ENCODE assay signal across 14 mouse cellular contexts in genomic region chr11:60173606-60174184, GRCm38 (mm10). TPM values are rescaled to one million over a fixed set of nuclear protein-coding genes. Genes with fewer than 3 reads are reported as not detected.
DNase-seq lines count a peak whose midpoint lies in the region; ATAC-seq and TF ChIP-seq lines count a peak whose summit lies in the region.
"Had no signal": no experiment of that assay in that cellular context is flagged by ENCODE, and none has a peak within 500 bp of the region (broad histone marks: within the 10 kb centered on the region; RNA-seq: fewer than 3 reads in every experiment).

No protein-coding gene starts in this region.

- no peak for TF ChIP-seq CTCF in left cerebral cortex, adult 2 months (IDR thresholded peaks at IDR 0.05)

- H3K4me3 ChIP-seq in heart, embryonic 12.5 days, result no peak overlapping the region
- no peak overlapping the region for H3K4me3 ChIP-seq in left cerebral cortex, adult 2 months
- no peak overlapping the region for H3K4me3 ChIP-seq in limb, embryonic 12.5 days (replicated peaks)
- H3K4me3 ChIP-seq: stomach, embryonic 15.5 days had no signal

- DNase-seq in cerebellum, adult 11-12 months, result peak; percentile 34
- DNase-seq in heart, adult 9 months (ENCODE audit: low spot score in 2 of 2), result no peak
- no peak for DNase-seq in left cerebral cortex, adult 2 months (ENCODE audit: extremely low spot score in 1 of 2, low spot score in 2 of 2)
- DNase-seq in left cerebral cortex, postnatal 14 days (ENCODE audit: low spot score in 2 of 2), result no peak
- no peak for DNase-seq in frontal cortex, postnatal 25 days (ENCODE audit: low spot score in 2 of 2)
- DNase-seq: forebrain, postnatal 0 days; gastrocnemius, postnatal 25 days; midbrain, embryonic 14.5 days had no signal

- no peak for ATAC-seq in cerebellum, adult (ENCODE audit: insufficient number of reproducible peaks, low FRiP score, low TSS enrichment)
- no peak for ATAC-seq in heart, embryonic 12.5 days (ENCODE audit: insufficient number of reproducible peaks, low FRiP score)
- ATAC-seq in limb, embryonic 12.5 days (ENCODE audit: insufficient number of reproducible peaks, insufficient read depth, low FRiP score, low TSS enrichment, low read depth), result no peak
- ATAC-seq: forebrain, postnatal 0 days had no signal

- no peak overlapping the region for H3K9ac ChIP-seq in heart, embryonic 12.5 days
- H3K9ac ChIP-seq in limb, embryonic 12.5 days (replicated peaks), result no peak overlapping the region
- H3K9ac ChIP-seq: forebrain, postnatal 0 days; liver, embryonic 14.5 days; stomach, embryonic 15.5 days had no signal

- peak overlapping the region; percentile 69 for H3K27ac ChIP-seq in heart, embryonic 12.5 days (ENCODE audit: poor library complexity, severe bottlenecking)
- H3K27ac ChIP-seq in left cerebral cortex, adult 2 months, result peak overlapping the region; percentile 55
- no peak overlapping the region for H3K27ac ChIP-seq in limb, embryonic 12.5 days
- H3K27ac ChIP-seq: kidney, postnatal 0 days; liver, embryonic 14.5 days; stomach, embryonic 15.5 days had no signal

- peaks cover 88% of the 10 kb centered on the region for H3K4me1 ChIP-seq in heart, embryonic 12.5 days (replicated peaks)
- H3K4me1 ChIP-seq in limb, embryonic 12.5 days (replicated peaks), result peaks cover 78% of the 10 kb centered on the region

- no peaks in the 10 kb centered on the region for H3K9me3 ChIP-seq in heart, embryonic 12.5 days (replicated peaks)
- H3K9me3 ChIP-seq in limb, embryonic 12.5 days, result no peaks in the 10 kb centered on the region
- H3K9me3 ChIP-seq: stomach, embryonic 15.5 days had no signal

- intact Hi-C loops in left cerebral cortex, adult 2 months (cut with DNase I), result no loop called here
- intact Hi-C loops in left cerebral cortex, postnatal 14 days (cut with DNase I), result no loop called here

- no peaks in the 10 kb centered on the region for H3K27me3 ChIP-seq in heart, embryonic 12.5 days (replicated peaks)
- H3K27me3 ChIP-seq in limb, embryonic 12.5 days, result no peaks in the 10 kb centered on the region
- H3K27me3 ChIP-seq: stomach, embryonic 15.5 days had no signal

- no peak overlapping the region for H3K4me2 ChIP-seq in heart, embryonic 12.5 days
- H3K4me2 ChIP-seq in limb, embryonic 12.5 days, result 0 out of 2 replicates have a peak overlapping the region, but pooled peaks have one; percentile 100
- H3K4me2 ChIP-seq: stomach, embryonic 15.5 days had no signal

- 67% methylated on average over 10 of the region's 10 CpGs for WGBS in heart, embryonic 12.5 days
- WGBS in limb, embryonic 12.5 days, result 57% methylated on average over 10 of the region's 10 CpGs

- H3K36me3 ChIP-seq in heart, embryonic 12.5 days, result peaks cover 11% of the 10 kb centered on the region; the same call in 1 of the 2 replicates
- peaks cover 27% of the 10 kb centered on the region; the same call in 1 of the 2 replicates for H3K36me3 ChIP-seq in limb, embryonic 12.5 days
- H3K36me3 ChIP-seq: stomach, embryonic 15.5 days had no signal

RNA-seq across cellular contexts. Expression of gene Srebf1, which starts 48.7 kb away (rescaled TPM):
- polyA plus RNA-seq in heart, embryonic 12.5 days (2016; fragmentation: Nextera tagmentation; extraction: Ambion mirVana), result 39.7 and 41.1 TPM in 2 replicates
- 10 to 100 TPM; 50.1 to 66.1 TPM for total RNA-seq in left cerebral cortex, adult 2 months (2021)
- 10 to 100 TPM; 35.5 to 36.1 TPM for total RNA-seq in left cerebral cortex, postnatal 14 days (2021)
- 54.1 and 61.2 TPM in 2 replicates for polyA plus RNA-seq in limb, embryonic 12.5 days (2016; fragmentation: Nextera tagmentation; extraction: Ambion mirVana)
